Mouse (Mus musculus) CD4-positive helper T cell, adult 2 months (primary cell): ENCODE results near the gene Gpr158.

Experiments
- DNase-seq: peaks from one replicate; pipeline ENCODE4 v3.0.0-alpha.2; 2012; ENCODE audit warnings: low read depth, missing footprints, low spot score

Gene Gpr158

GRCm38 (mm10) chr2:21632136-21632535 is 264.8 kb downstream of the Gpr158 start:
- DNase-seq = no peak

GRCm38 (mm10) chr2:21665721-21666120 is 298.4 kb downstream of the Gpr158 start:
- no peak for DNase-seq

GRCm38 (mm10) chr2:21676084-21676838 is 308.9 kb downstream of the Gpr158 start:
- DNase-seq = no peak

- no peak for DNase-seq
These were observed 309.4 kb downstream of the Gpr158 start for GRCm38 (mm10) chr2:21676839-21677123.

- no peak for DNase-seq
These were observed 313.5 kb downstream of the Gpr158 start for GRCm38 (mm10) chr2:21680735-21681270.

- no peak for DNase-seq
These were observed 317.4 kb downstream of the Gpr158 start for GRCm38 (mm10) chr2:21684736-21685135.

- DNase-seq = no peak
These were observed 325.8 kb downstream of the Gpr158 start for GRCm38 (mm10) chr2:21693128-21693527.

- DNase-seq = no peak
These were observed 326.7 kb downstream of the Gpr158 start for GRCm38 (mm10) chr2:21693807-21694594.

- no peak for DNase-seq
These were observed 360.7 kb downstream of the Gpr158 start for GRCm38 (mm10) chr2:21728075-21728474.

GRCm38 (mm10) chr2:21783721-21784120 is 416.4 kb downstream of the Gpr158 start:
- no peak for DNase-seq

GRCm38 (mm10) chr2:21793156-21793555 is 425.8 kb downstream of the Gpr158 start:
- no peak for DNase-seq

- DNase-seq = no peak
These were observed 432.3 kb downstream of the Gpr158 start for GRCm38 (mm10) chr2:21799616-21800015.

- no peak for DNase-seq
These were observed 432.7 kb downstream of the Gpr158 start for GRCm38 (mm10) chr2:21800045-21800444.

- DNase-seq = no peak
These were observed 441.2 kb downstream of the Gpr158 start for GRCm38 (mm10) chr2:21808510-21808909.

GRCm38 (mm10) chr2:21810431-21810830 is 443.1 kb downstream of the Gpr158 start:
- DNase-seq = no peak

- no peak for DNase-seq
These were observed 496.7 kb downstream of the Gpr158 start for GRCm38 (mm10) chr2:21864061-21864460.
